Mouse (Mus musculus) heart, adult 2 months (tissue): ENCODE measurements around the gene Bmp6.

Source experiments
- CTCF ChIP-seq: fragments of 200-600 bp; IDR thresholded peaks from 2 replicates; pipeline ENCODE4 v1.8.1; 2022; ENCODE audit warnings: antibody characterized with exemption, mild to moderate bottlenecking, moderate library complexity
- EP300 ChIP-seq: fragments of 200-500 bp; IDR thresholded peaks from 2 replicates; pipeline ENCODE4 v1.6.1; 2011; ENCODE audit warnings: low read depth, low read length, control low read depth; ENCODE audit not compliant: insufficient read depth
- POLR2A ChIP-seq: fragments of 200-500 bp; IDR thresholded peaks from 2 replicates; pipeline ENCODE4 v1.6.1; 2011; ENCODE audit warnings: mild to moderate bottlenecking, low read depth, low read length, control low read depth; ENCODE audit not compliant: insufficient read depth

GRCm38 (mm10) chr13:38318418-38318817 lies 26.5 kb upstream of the Bmp6 start:
- TF ChIP-seq EP300 (no peak), POLR2A (no peak), CTCF (no peak)
